Mouse (Mus musculus) kidney, postnatal 0 days (tissue): ENCODE results near the gene Cmtm4. TPM values are rescaled to one million over a fixed set of nuclear protein-coding genes. Genes with fewer than 3 reads are reported as not detected.

Source experiments
- ATAC-seq: fragments of 200-750 bp; cut with Nextera tagmentation; replicated peaks from 2 replicates; pipeline ENCODE4 v1.8.0; 2017; ENCODE audit warnings: low read depth, moderate number of reproducible peaks, moderate TSS enrichment, moderate library complexity; ENCODE audit not compliant: low FRiP score
- DNase-seq: peaks from one replicate; pipeline ENCODE4 v3.0.0-alpha.2; 2016; ENCODE audit warnings: low spot score
- H3K27ac ChIP-seq: fragments of 300-500 bp; sonication (generic); 2 replicates; pipeline ENCODE4 v1.5.1; 2014; ENCODE audit warnings: mild to moderate bottlenecking
- H3K27me3 ChIP-seq: fragments of 300-500 bp; sonication (generic); 2 replicates; pipeline ENCODE4 v1.6.1; 2014; ENCODE audit warnings: low read length, mixed read lengths; ENCODE audit not compliant: insufficient read depth
- H3K36me3 ChIP-seq: fragments of 300-500 bp; sonication (generic); 2 replicates; pipeline ENCODE4 v1.6.1; 2014; ENCODE audit warnings: low read length, mixed read lengths; ENCODE audit not compliant: insufficient read depth
- H3K4me1 ChIP-seq: fragments of 300-500 bp; sonication (generic); replicated peaks from 2 replicates; pipeline ENCODE4 v1.6.1; 2014; ENCODE audit warnings: antibody characterized with exemption, low read length, mixed read lengths; ENCODE audit not compliant: insufficient read depth
- H3K4me2 ChIP-seq: fragments of 300-500 bp; sonication (generic); 2 replicates; pipeline ENCODE4 v1.6.1; 2014; ENCODE audit warnings: mild to moderate bottlenecking, low read length, moderate library complexity, mixed read lengths
- H3K4me3 ChIP-seq: fragments of 300-500 bp; sonication (generic); replicated peaks from 2 replicates; pipeline ENCODE4 v1.5.1; 2014; ENCODE audit warnings: low read depth, low read length
- H3K9ac ChIP-seq: fragments of 300-500 bp; sonication (generic); 2 replicates; pipeline ENCODE4 v1.6.1; 2014; ENCODE audit warnings: low read depth, low read length
- H3K9me3 ChIP-seq: fragments of 300-500 bp; sonication (generic); replicated peaks from 2 replicates; pipeline ENCODE4 v1.6.1; 2016; ENCODE audit warnings: low read length, inconsistent platforms, mixed read lengths
- CTCF ChIP-seq: IDR thresholded peaks from 2 replicates; pipeline ENCODE4 v1.5.1; 2016; ENCODE audit warnings: antibody characterized with exemption, low read depth, mild to moderate bottlenecking, moderate library complexity
- WGBS: fragments of 180-500 bp; shearing (Covaris S2); extraction: QIAGEN DNeasy Blood & Tissue Kit; methylation state at CpG from one replicate; pipeline ENCODE4 v1.1.7; 2014; 5-methylcytosine and 5-hydroxymethylcytosine counted together
- polyA plus RNA-seq: library from polyadenylated mRNA; unstranded; fragments of >200 nt; fragmentation: Nextera tagmentation; extraction: Ambion mirVana; gene quantifications from 2 replicates; pipeline ENCODE4 v1.2.1, GENCODE M21; 2015

The Cmtm4 gene
- polyA plus RNA-seq, 1 experiment from 2014 or later = 4.7 TPM

GRCm38 (mm10) chr8:104437494-104438135, 42.0 kb upstream of the Cmtm4 start:
- H3K4me3 ChIP-seq = no peak overlapping the region
- no peaks in the 10 kb centered on the region for H3K9me3 ChIP-seq
- no peak overlapping the region for H3K4me2 ChIP-seq
- no peak for TF ChIP-seq CTCF
- WGBS = 95% methylated on average over 13 of the region's 13 CpGs
- ATAC-seq = no peak
- DNase-seq = no peak
- no peak overlapping the region for H3K9ac ChIP-seq
- H3K4me1 ChIP-seq = peaks cover 10% of the 10 kb centered on the region; the same call in 1 of the 2 replicates
- H3K36me3 ChIP-seq = peaks cover 59% of the 10 kb centered on the region
- H3K27ac ChIP-seq = no peak overlapping the region
- no peaks in the 10 kb centered on the region for H3K27me3 ChIP-seq

- Histone ChIP-seq H3K4me2 (no peak overlapping the region), H3K36me3 (peaks cover 69% of the 10 kb centered on the region), H3K9ac (no peak overlapping the region), H3K9me3 (no peaks in the 10 kb centered on the region), H3K27me3 (no peaks in the 10 kb centered on the region), H3K27ac (peak overlapping the region; percentile 50), H3K4me3 (no peak overlapping the region), H3K4me1 (peaks cover 4% of the 10 kb centered on the region; the same call in 1 of the 2 replicates)
- TF ChIP-seq CTCF = no peak
- WGBS = 89% methylated on average over 4 of the region's 4 CpGs
- ATAC-seq = no peak
- no peak for DNase-seq
These were observed 41.0 kb upstream of the Cmtm4 start for GRCm38 (mm10) chr8:104436591-104436990.

- Histone ChIP-seq H3K27ac (peak overlapping the region; percentile 50; the same call in 1 of the 2 replicates), H3K27me3 (no peaks in the 10 kb centered on the region), H3K4me2 (no peak overlapping the region), H3K36me3 (peaks cover 75% of the 10 kb centered on the region), H3K9ac (no peak overlapping the region), H3K4me1 (0 out of 2 replicates have a peak, but pooled peaks cover 4% of the 10 kb centered on the region), H3K4me3 (no peak overlapping the region), H3K9me3 (no peaks in the 10 kb centered on the region)
- TF ChIP-seq CTCF = no peak
- DNase-seq = peak; percentile 86
- WGBS = 36% methylated on average over 12 of the region's 12 CpGs
- peak; percentile 93 for ATAC-seq
These were observed 40.4 kb upstream of the Cmtm4 start for GRCm38 (mm10) chr8:104436038-104436437.

GRCm38 (mm10) chr8:104434826-104435354, 39.3 kb upstream of the Cmtm4 start:
- no peak overlapping the region for H3K4me2 ChIP-seq
- no peaks in the 10 kb centered on the region for H3K27me3 ChIP-seq
- no peaks in the 10 kb centered on the region for H3K9me3 ChIP-seq
- H3K4me1 ChIP-seq = 0 out of 2 replicates have a peak, but pooled peaks cover 4% of the 10 kb centered on the region
- no peak overlapping the region for H3K9ac ChIP-seq
- peak; percentile 35; the same call in 1 of the 2 replicates for TF ChIP-seq CTCF
- 83% methylated on average over 18 of the region's 18 CpGs for WGBS
- ATAC-seq = no peak
- peaks cover 76% of the 10 kb centered on the region for H3K36me3 ChIP-seq
- peak; percentile 16 for DNase-seq
- H3K4me3 ChIP-seq = no peak overlapping the region
- no peak overlapping the region for H3K27ac ChIP-seq

GRCm38 (mm10) chr8:104434275-104434674, 38.7 kb upstream of the Cmtm4 start:
- H3K9ac ChIP-seq = no peak overlapping the region
- 0 out of 2 replicates have a peak, but pooled peaks cover 4% of the 10 kb centered on the region for H3K4me1 ChIP-seq
- H3K27me3 ChIP-seq = no peaks in the 10 kb centered on the region
- DNase-seq (no peak), ATAC-seq (no peak)
- no peak overlapping the region for H3K4me2 ChIP-seq
- H3K36me3 ChIP-seq = peaks cover 71% of the 10 kb centered on the region
- no peak overlapping the region for H3K27ac ChIP-seq
- 79% methylated on average over 4 of the region's 4 CpGs for WGBS
- no peaks in the 10 kb centered on the region for H3K9me3 ChIP-seq
- H3K4me3 ChIP-seq = no peak overlapping the region
- peak; percentile 31; the same call in 1 of the 2 replicates for TF ChIP-seq CTCF

- H3K4me2 ChIP-seq = no peak overlapping the region
- TF ChIP-seq CTCF = no peak
- H3K9me3 ChIP-seq = no peaks in the 10 kb centered on the region
- peaks cover 73% of the 10 kb centered on the region for H3K36me3 ChIP-seq
- H3K4me1 ChIP-seq = 0 out of 2 replicates have a peak, but pooled peaks cover 4% of the 10 kb centered on the region
- ATAC-seq (no peak), DNase-seq (no peak)
- H3K27me3 ChIP-seq = no peaks in the 10 kb centered on the region
- no peak overlapping the region for H3K9ac ChIP-seq
- WGBS = 92% methylated on average over 5 of the region's 5 CpGs
- H3K27ac ChIP-seq = no peak overlapping the region
- H3K4me3 ChIP-seq = no peak overlapping the region
These were observed 37.7 kb upstream of the Cmtm4 start for GRCm38 (mm10) chr8:104433191-104433842.
